Mouse (Mus musculus) MEL (cell line): ENCODE measurements around the gene Deup1. TPM values are rescaled to one million over a fixed set of nuclear protein-coding genes. Genes with fewer than 3 reads are reported as not detected.

Experiments
- DNase-seq: peaks from one replicate; pipeline ENCODE4 v3.0.0; 2011; ENCODE audit warnings: low read depth, low spot score
- H3K27ac ChIP-seq: 2 replicates; pipeline ENCODE4 v1.5.1; 2012; ENCODE audit warnings: low read depth, mild to moderate bottlenecking, control low read depth, low read length, moderate library complexity; ENCODE audit not compliant: control insufficient read depth
- H3K27me3 ChIP-seq, 2 experiments: fragments of 150-350 bp in 1 of 2; sonication (generic) in 1 of 2; 2 replicates each; pipeline ENCODE4 v1.6.1; 2012; ENCODE audit warnings: low read length in 2 of 2, mild to moderate bottlenecking in 2 of 2, improper control_type of control experiment in 1 of 2, moderate library complexity in 1 of 2; ENCODE audit not compliant: insufficient read depth in 2 of 2, control insufficient read depth in 1 of 2
- H3K36me3 ChIP-seq, 2 experiments: 2 replicates each; pipeline ENCODE4 v1.6.1; 2012 to 2014; ENCODE audit warnings: low read length in 2 of 2, improper control_type of control experiment in 1 of 2, inconsistent platforms in 1 of 2, mild to moderate bottlenecking in 1 of 2; ENCODE audit not compliant: insufficient read depth in 2 of 2, control insufficient read depth in 1 of 2
- H3K4me1 ChIP-seq, 2 experiments: fragments of 150-350 bp in 1 of 2; sonication (generic) in 1 of 2; 2 replicates each; pipeline ENCODE4 v1.6.1; 2012; ENCODE audit warnings: low read length in 2 of 2, improper control_type of control experiment in 1 of 2, mild to moderate bottlenecking in 1 of 2; ENCODE audit not compliant: insufficient read depth in 2 of 2, control insufficient read depth in 1 of 2
- H3K4me3 ChIP-seq, 2 experiments: fragments of 150-350 bp in 1 of 2; sonication (generic) in 1 of 2; 2 replicates each; pipeline ENCODE4 v1.5.1; 2012; ENCODE audit warnings: low read depth in 2 of 2, low read length in 2 of 2, mild to moderate bottlenecking in 2 of 2, moderate library complexity in 2 of 2, control low read depth in 1 of 2, improper control_type of control experiment in 1 of 2; ENCODE audit not compliant: control insufficient read depth in 1 of 2, insufficient read depth in 1 of 2
- H3K79me2 ChIP-seq: 2 replicates; pipeline ENCODE4 v1.6.1; 2012; ENCODE audit warnings: mild to moderate bottlenecking, low read length, moderate library complexity; ENCODE audit not compliant: control insufficient read depth, poor library complexity, insufficient read depth
- H3K9ac ChIP-seq: 2 replicates; pipeline ENCODE4 v1.6.1; 2012; ENCODE audit warnings: low read depth, mild to moderate bottlenecking, control low read depth, low read length, moderate library complexity; ENCODE audit not compliant: control insufficient read depth, poor library complexity, severe bottlenecking
- H3K9me3 ChIP-seq: fragments of 150-350 bp; sonication (generic); replicated peaks from 2 replicates; pipeline ENCODE4 v1.6.1; 2012; ENCODE audit warnings: mild to moderate bottlenecking, low read length, improper control_type of control experiment, moderate library complexity; ENCODE audit not compliant: insufficient read depth
- CHD1 ChIP-seq: IDR thresholded peaks from 2 replicates; pipeline ENCODE4 v1.6.1; 2012; ENCODE audit warnings: low read depth, mild to moderate bottlenecking, inconsistent platforms, low read length, improper control_type of control experiment
- CTCF ChIP-seq, 3 experiments: IDR thresholded peaks in 2 of 3; conservative IDR thresholded peaks in 1 of 3; 2 replicates each; pipeline ENCODE4 v1.5.1; 2011 to 2012; ENCODE audit warnings: low read length in 3 of 3, low read depth in 2 of 3, mild to moderate bottlenecking in 2 of 3, improper control_type of control experiment in 1 of 3, inconsistent platforms in 1 of 3, mixed read lengths in 1 of 3, moderate library complexity in 1 of 3; ENCODE audit not compliant: control insufficient read depth in 1 of 3, insufficient read depth in 1 of 3, poor library complexity in 1 of 3, severe bottlenecking in 1 of 3
- E2F4 ChIP-seq: IDR thresholded peaks from 2 replicates; pipeline ENCODE4 v1.6.1; 2011; ENCODE audit warnings: low read depth, low read length, improper control_type of control experiment, borderline replicate concordance
- EP300 ChIP-seq, 2 experiments: IDR thresholded peaks; 2 replicates each; pipeline ENCODE4 v1.6.1; 2011; ENCODE audit warnings: improper control_type of control experiment in 2 of 2, low read length in 2 of 2, low read depth in 1 of 2, mild to moderate bottlenecking in 1 of 2
- ETS1 ChIP-seq: IDR thresholded peaks from 2 replicates; pipeline ENCODE4 v1.6.1; 2012; ENCODE audit warnings: low read depth, mild to moderate bottlenecking, inconsistent platforms, low read length, improper control_type of control experiment, moderate library complexity
- GABPA ChIP-seq: IDR thresholded peaks from 2 replicates; pipeline ENCODE4 v1.6.1; 2012; ENCODE audit warnings: low read depth, mild to moderate bottlenecking, inconsistent platforms, low read length, improper control_type of control experiment, moderate library complexity
- GATA1 ChIP-seq: IDR thresholded peaks from 2 replicates; pipeline ENCODE4 v1.6.1; 2011; ENCODE audit warnings: low read depth, low read length, improper control_type of control experiment
- HCFC1 ChIP-seq: IDR thresholded peaks from 2 replicates; pipeline ENCODE4 v1.6.1; 2012; ENCODE audit warnings: low read depth, mild to moderate bottlenecking, inconsistent platforms, low read length, improper control_type of control experiment, moderate library complexity
- MAFK ChIP-seq: IDR thresholded peaks from 2 replicates; pipeline ENCODE4 v1.6.1; 2011; ENCODE audit warnings: low read depth, mild to moderate bottlenecking, low read length, improper control_type of control experiment, borderline replicate concordance
- MAX ChIP-seq: IDR thresholded peaks from 2 replicates; pipeline ENCODE4 v1.6.1; 2011; ENCODE audit warnings: low read length, improper control_type of control experiment
- MAZ ChIP-seq: IDR thresholded peaks from 2 replicates; pipeline ENCODE4 v1.6.1; 2012; ENCODE audit warnings: low read depth, mild to moderate bottlenecking, inconsistent platforms, low read length, improper control_type of control experiment
- MYB ChIP-seq: IDR thresholded peaks from 2 replicates; pipeline ENCODE4 v1.6.1; 2011; ENCODE audit warnings: mild to moderate bottlenecking, low read depth, low read length, improper control_type of control experiment
- MYC ChIP-seq: IDR thresholded peaks from 2 replicates; pipeline ENCODE4 v1.6.1; 2011; ENCODE audit warnings: low read depth, mild to moderate bottlenecking, low read length, improper control_type of control experiment, moderate library complexity
- POLR2A ChIP-seq, 2 experiments: IDR thresholded peaks; 2 replicates each; pipeline ENCODE4 v1.6.1; 2011 to 2012; ENCODE audit warnings: low read length in 2 of 2, mild to moderate bottlenecking in 2 of 2, control low read depth in 1 of 2, improper control_type of control experiment in 1 of 2, low read depth in 1 of 2, moderate library complexity in 1 of 2; ENCODE audit not compliant: control insufficient read depth in 1 of 2, insufficient read depth in 1 of 2, poor library complexity in 1 of 2
- POLR2AphosphoS2 ChIP-seq: IDR thresholded peaks from 2 replicates; pipeline ENCODE4 v1.6.1; 2011; ENCODE audit warnings: low read length, improper control_type of control experiment
- POLR2AphosphoS5 ChIP-seq: IDR thresholded peaks from 2 replicates; pipeline ENCODE4 v1.6.1; 2012; ENCODE audit warnings: low read depth, borderline replicate concordance, mild to moderate bottlenecking, inconsistent platforms, low read length, moderate library complexity, mixed read lengths
- RAD21 ChIP-seq: IDR thresholded peaks from 2 replicates; pipeline ENCODE4 v1.6.1; 2011; ENCODE audit warnings: mild to moderate bottlenecking, low read depth, low read length, improper control_type of control experiment
- SIN3A ChIP-seq: IDR thresholded peaks from 2 replicates; pipeline ENCODE4 v1.6.1; 2012; ENCODE audit warnings: low read length, improper control_type of control experiment, inconsistent platforms
- SMC3 ChIP-seq: IDR thresholded peaks from 2 replicates; pipeline ENCODE4 v1.6.1; 2011; ENCODE audit warnings: low read depth, low read length, improper control_type of control experiment
- TAL1 ChIP-seq: IDR thresholded peaks from 2 replicates; pipeline ENCODE4 v1.6.1; 2012; ENCODE audit warnings: mild to moderate bottlenecking, inconsistent platforms, low read length, moderate library complexity, mixed read lengths
- TBP ChIP-seq: IDR thresholded peaks from 2 replicates; pipeline ENCODE4 v1.8.0; 2011; ENCODE audit warnings: low read depth, low read length, improper control_type of control experiment
- UBTF ChIP-seq: IDR thresholded peaks from 2 replicates; pipeline ENCODE4 v1.6.1; 2012; ENCODE audit warnings: low read depth, mild to moderate bottlenecking, inconsistent platforms, low read length, improper control_type of control experiment, moderate library complexity, borderline replicate concordance; ENCODE audit not compliant: insufficient read depth
- USF2 ChIP-seq, 2 experiments: IDR thresholded peaks; 2 replicates each; pipeline ENCODE4 v1.6.1; 2011 to 2012; ENCODE audit warnings: improper control_type of control experiment in 2 of 2, low read length in 2 of 2, borderline replicate concordance in 1 of 2, inconsistent platforms in 1 of 2, low read depth in 1 of 2, mild to moderate bottlenecking in 1 of 2; ENCODE audit not compliant: insufficient read depth in 1 of 2
- ZC3H11A ChIP-seq: IDR thresholded peaks from 2 replicates; pipeline ENCODE4 v1.6.1; 2012; ENCODE audit warnings: low read depth, mild to moderate bottlenecking, inconsistent platforms, low read length, improper control_type of control experiment
- polyA plus RNA-seq, 2 experiments: library from polyadenylated mRNA; stranded (reverse) in 1 of 2; unstranded in 1 of 2; fragments of >175 nt in 1 of 2; fragments of >200 nt in 1 of 2; gene quantifications; 2 replicates each; pipeline versions ENCODE4 v1.2.1 to v1.2.4; 2012; ENCODE audit warnings: low replicate concordance in 2 of 2, low read depth in 1 of 2; ENCODE audit not compliant: insufficient read length in 2 of 2, insufficient read depth in 1 of 2, missing spikeins in 1 of 2
- total RNA-seq: library from RNA; depleted of rRNA; stranded (reverse); fragments of 300-350 nt; gene quantifications from 2 replicates; pipeline ENCODE4 v1.2.3, GENCODE M21; 2012

Deup1 gene
- total and polyA plus RNA-seq, 3 experiments, result not detected

- TF ChIP-seq USF2 (IDR thresholded peaks at IDR 0.05; ENCODE audit: borderline replicate concordance in 1 of 2, insufficient read depth in 1 of 2, low read depth in 1 of 2, low read length in 2 of 2) (no peak), MAX (no peak), POLR2AphosphoS5 (no peak), RAD21 (peak; percentile 39), SMC3 (peak; percentile 39; the same call in 1 of the 2 replicates), E2F4 (no peak), GATA1 (no peak), CTCF (IDR thresholded peaks at IDR 0.05 in 2 of 3, conservative IDR thresholded peaks at IDR 0.05 in 1 of 3; ENCODE audit: control insufficient read depth in 1 of 3, insufficient read depth in 1 of 3, low read depth in 2 of 3, low read length in 3 of 3, poor library complexity in 1 of 3, severe bottlenecking in 1 of 3) (peak in 2 of 3 experiments; percentile 27 to 37; a peak in 3 of 6 replicates), MYB (no peak), POLR2AphosphoS2 (no peak), SIN3A (no peak), POLR2A (IDR thresholded peaks at IDR 0.05; ENCODE audit: control insufficient read depth in 1 of 2, insufficient read depth in 1 of 2, low read depth in 1 of 2, low read length in 2 of 2, poor library complexity in 1 of 2) (no peak), HCFC1 (no peak), CHD1 (no peak), TBP (no peak), ZC3H11A (no peak)
- Histone ChIP-seq H3K4me1 (no peaks in the 10 kb centered on the region), H3K27ac (no peak overlapping the region), H3K9me3 (no peaks in the 10 kb centered on the region), H3K79me2 (no peaks in the 10 kb centered on the region), H3K9ac (no peak overlapping the region), H3K36me3 (no peaks in the 10 kb centered on the region), H3K27me3 (no peaks in the 10 kb centered on the region), H3K4me3 (no peak overlapping the region)
- peak; percentile 34 for DNase-seq
These were observed 18.3 kb downstream of the Deup1 start for GRCm38 (mm10) chr9:15609280-15609930.

- Histone ChIP-seq H3K4me1 (no peaks in the 10 kb centered on the region), H3K4me3 (no peak overlapping the region), H3K9me3 (no peaks in the 10 kb centered on the region), H3K79me2 (no peaks in the 10 kb centered on the region), H3K9ac (no peak overlapping the region), H3K27ac (no peak overlapping the region)
- TF ChIP-seq UBTF (no peak), GABPA (no peak), POLR2AphosphoS5 (no peak), ZC3H11A (no peak), TAL1 (no peak), USF2 (IDR thresholded peaks at IDR 0.05; ENCODE audit: borderline replicate concordance in 1 of 2, insufficient read depth in 1 of 2, low read depth in 1 of 2, low read length in 2 of 2) (no peak), MAX (no peak), SMC3 (no peak), MYB (no peak), EP300 (IDR thresholded peaks at IDR 0.05; ENCODE audit: low read depth in 1 of 2, low read length in 2 of 2) (no peak), RAD21 (no peak), CHD1 (no peak), MAZ (no peak), MAFK (no peak), HCFC1 (no peak), MYC (no peak), ETS1 (no peak)
- TF ChIP-seq, all 39 proteins: peak for 0
- no peaks in the 10 kb centered on the region for H3K36me3 ChIP-seq
- DNase-seq, result no peak
- H3K27me3 ChIP-seq, result no peaks in the 10 kb centered on the region
These were observed 20.1 kb downstream of the Deup1 start for GRCm38 (mm10) chr9:15607601-15608000.
